Mouse (Mus musculus) urinary bladder, postnatal 14 days (tissue): Measurements from ENCODE around the gene Vegfc.

Source experiments
- DNase-seq: peaks from one replicate; pipeline ENCODE4 v3.0.0; 2021; ENCODE audit warnings: low spot score

Vegfc gene

GRCm38 (mm10) chr8:54216250-54216649 is 138.8 kb downstream of the Vegfc start:
- DNase-seq = no peak

DNA sequence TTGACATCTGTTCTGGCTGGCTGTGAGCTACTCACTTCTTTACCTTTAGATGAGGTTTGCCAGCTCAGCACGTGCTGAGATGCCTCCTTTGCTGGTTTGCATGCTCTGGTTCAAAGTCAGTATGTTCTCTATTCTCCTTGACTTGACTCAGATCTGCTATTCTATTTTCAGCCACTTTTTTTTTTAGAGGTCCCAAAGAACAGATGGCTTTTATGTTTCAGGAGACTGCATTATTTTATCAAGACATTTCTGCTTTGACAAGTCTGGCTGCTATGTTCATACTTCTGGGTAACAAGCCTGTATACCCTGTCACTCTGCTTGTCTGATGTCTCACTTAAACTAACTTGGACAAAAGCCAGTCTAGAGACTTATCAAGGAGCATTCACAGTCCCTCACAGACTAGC is 151.4 kb downstream of the Vegfc start:
- no peak for DNase-seq

DNA sequence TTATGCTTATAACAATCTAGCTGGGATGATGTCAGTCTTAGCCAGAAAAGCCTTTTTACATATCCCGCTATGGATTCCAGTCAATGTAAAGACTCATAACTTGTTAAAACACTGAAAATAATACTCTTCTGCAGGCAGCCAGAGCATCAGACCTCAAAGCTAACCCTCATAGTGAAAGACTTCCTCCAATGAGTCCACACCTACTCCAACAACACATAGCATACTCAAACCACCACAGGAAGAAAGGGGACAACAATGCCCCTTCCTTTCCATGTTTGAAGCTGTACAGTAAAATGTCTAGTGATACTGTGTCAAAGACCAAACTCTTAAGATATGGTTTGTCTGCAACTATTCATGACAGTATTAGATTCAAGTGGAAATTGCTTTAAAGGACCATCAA is 153.2 kb downstream of the Vegfc start:
- no peak for DNase-seq

DNA sequence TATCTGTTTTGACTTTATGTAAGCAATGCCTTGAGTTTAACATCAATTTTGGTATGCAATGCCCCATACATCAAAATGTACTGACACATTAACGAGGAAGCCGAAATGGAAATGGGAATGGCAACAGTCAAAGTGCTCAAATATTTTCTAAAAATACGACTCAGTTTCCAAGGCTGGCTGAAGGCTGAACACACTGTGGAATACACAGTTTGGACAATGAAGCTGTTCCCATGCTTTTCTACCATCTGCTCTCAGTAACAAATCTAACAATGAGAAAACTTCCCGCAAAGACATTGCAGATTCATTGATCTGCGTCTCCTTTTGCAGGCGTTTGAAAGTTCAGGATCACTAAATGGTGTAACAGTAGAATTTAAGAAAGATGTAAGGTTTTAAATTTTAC is 155.9 kb downstream of the Vegfc start:
- DNase-seq = no peak
